Mouse (Mus musculus) liver, adult 2 months (tissue): ENCODE results near the gene 4930404N11Rik. TPM values are rescaled to one million over a fixed set of nuclear protein-coding genes. Genes with fewer than 3 reads are reported as not detected.

Source experiments
- DNase-seq: peaks from one replicate; pipeline ENCODE4 v3.0.0-alpha.2; 2011; ENCODE audit warnings: low read depth, low spot score; ENCODE audit errors: extremely low read depth
- H3K27ac ChIP-seq: fragments of 200-500 bp; replicated peaks from 2 replicates; pipeline ENCODE4 v1.5.1; 2012; ENCODE audit warnings: low read depth, mild to moderate bottlenecking, control low read depth, inconsistent platforms, low read length; ENCODE audit not compliant: insufficient read depth
- H3K27me3 ChIP-seq: fragments of 200-500 bp; 2 replicates; pipeline ENCODE4 v1.6.1; 2012; ENCODE audit warnings: mild to moderate bottlenecking, moderate library complexity, low read length, inconsistent platforms; ENCODE audit not compliant: control insufficient read depth, insufficient read depth
- H3K36me3 ChIP-seq: fragments of 200-500 bp; 2 replicates; pipeline ENCODE4 v1.6.1; 2012; ENCODE audit warnings: low read length, inconsistent platforms; ENCODE audit not compliant: control insufficient read depth, insufficient read depth
- H3K4me1 ChIP-seq: fragments of 200-500 bp; 2 replicates; pipeline ENCODE4 v1.6.1; 2011; ENCODE audit warnings: low read length; ENCODE audit not compliant: control insufficient read depth, insufficient read depth
- H3K4me3 ChIP-seq: fragments of 200-500 bp; 2 replicates; pipeline ENCODE4 v1.5.1; 2011; ENCODE audit warnings: low read depth, mild to moderate bottlenecking, control low read depth, low read length, moderate library complexity; ENCODE audit not compliant: insufficient read depth
- H3K79me2 ChIP-seq: fragments of 200-500 bp; 2 replicates; pipeline ENCODE4 v1.6.1; 2012; ENCODE audit warnings: inconsistent platforms, mild to moderate bottlenecking, low read length, moderate library complexity; ENCODE audit not compliant: control insufficient read depth, insufficient read depth
- H3K9ac ChIP-seq: fragments of 200-500 bp; 2 replicates; pipeline ENCODE4 v1.6.1; 2012; ENCODE audit warnings: low read depth, mild to moderate bottlenecking, control low read depth, inconsistent platforms, low read length
- CTCF ChIP-seq: fragments of 200-500 bp; IDR thresholded peaks from 2 replicates; pipeline ENCODE4 v1.5.1; 2011; ENCODE audit warnings: low read depth, low read length, control low read depth
- POLR2A ChIP-seq: fragments of 200-500 bp; IDR thresholded peaks from 2 replicates; pipeline ENCODE4 v1.6.1; 2011; ENCODE audit warnings: low read length, control low read depth; ENCODE audit not compliant: insufficient read depth; ENCODE audit errors: extremely low read depth
- WGBS: fragments of 180-500 bp; shearing (Covaris S2); methylation state at CpG from one replicate; pipeline ENCODE4 v1.1.7; 2018; 5-methylcytosine and 5-hydroxymethylcytosine counted together
- polyA plus RNA-seq: library from polyadenylated mRNA; depleted of rRNA; stranded (reverse); fragments of >200 nt; gene quantifications from 2 replicates; pipeline ENCODE4 v1.2.3, GENCODE M21; 2012
- total RNA-seq: library from RNA; depleted of rRNA; stranded (reverse); fragments of >200 nt; gene quantifications from 2 replicates; pipeline ENCODE4 v1.2.3, GENCODE M21; 2014

Gene 4930404N11Rik
- total and polyA plus RNA-seq, 2 experiments, result 0.12 TPM; not detected in 1

- TF ChIP-seq POLR2A (no peak), CTCF (no peak)
- no peaks in the 10 kb centered on the region for H3K27me3 ChIP-seq
- H3K27ac ChIP-seq, result no peak overlapping the region
- no peak overlapping the region for H3K9ac ChIP-seq
- no peaks in the 10 kb centered on the region for H3K36me3 ChIP-seq
- H3K79me2 ChIP-seq, result no peaks in the 10 kb centered on the region
- no peak overlapping the region for H3K4me3 ChIP-seq
- 77% methylated on average over 18 of the region's 19 CpGs for WGBS
- no peak for DNase-seq
- H3K4me1 ChIP-seq, result no peaks in the 10 kb centered on the region
Observed at GRCm38 (mm10) chr10:81335393-81336340, 29.9 kb downstream of the 4930404N11Rik start.

DNA sequence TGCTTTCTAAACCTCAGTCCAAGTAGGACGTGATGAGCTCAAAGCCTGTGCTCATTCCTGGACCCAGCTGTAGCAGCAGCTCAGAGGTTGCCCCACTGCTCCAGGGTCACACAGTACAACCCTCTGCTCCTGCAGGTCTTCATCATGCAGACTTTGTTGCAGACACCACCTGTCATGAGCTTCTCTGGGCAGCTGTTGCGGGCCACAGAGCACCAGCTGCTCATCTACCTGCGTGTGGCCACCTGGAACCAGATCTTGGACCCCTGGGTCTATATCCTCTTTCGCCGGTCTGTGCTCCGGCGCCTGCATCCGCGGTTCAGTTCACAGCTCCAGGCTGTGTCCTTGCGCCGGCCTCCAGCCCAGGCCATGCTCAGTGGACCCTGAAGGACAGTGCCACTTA lies 31.3 kb downstream of the 4930404N11Rik start:
- TF ChIP-seq POLR2A, result no peak
- no peak for TF ChIP-seq CTCF
- H3K4me1 ChIP-seq, result no peaks in the 10 kb centered on the region; the same call in 1 of the 2 replicates
- 83% methylated on average over 11 of the region's 11 CpGs for WGBS
- H3K4me3 ChIP-seq, result no peak overlapping the region
- no peaks in the 10 kb centered on the region for H3K79me2 ChIP-seq
- no peak overlapping the region for H3K27ac ChIP-seq
- H3K9ac ChIP-seq, result no peak overlapping the region
- no peak for DNase-seq
- H3K27me3 ChIP-seq, result no peaks in the 10 kb centered on the region
- no peaks in the 10 kb centered on the region for H3K36me3 ChIP-seq

GRCm38 (mm10) chr10:81332277-81332676 lies 33.3 kb downstream of the 4930404N11Rik start:
- H3K4me1 ChIP-seq, result no peaks in the 10 kb centered on the region; the same call in 1 of the 2 replicates
- no peak overlapping the region for H3K9ac ChIP-seq
- no peak for DNase-seq
- WGBS, result 35% methylated on average over 29 of the region's 29 CpGs
- H3K4me3 ChIP-seq, result no peak overlapping the region
- H3K27ac ChIP-seq, result no peak overlapping the region
- H3K27me3 ChIP-seq, result no peaks in the 10 kb centered on the region
- TF ChIP-seq CTCF (no peak), POLR2A (no peak)
- H3K36me3 ChIP-seq, result no peaks in the 10 kb centered on the region
- H3K79me2 ChIP-seq, result no peaks in the 10 kb centered on the region

DNA sequence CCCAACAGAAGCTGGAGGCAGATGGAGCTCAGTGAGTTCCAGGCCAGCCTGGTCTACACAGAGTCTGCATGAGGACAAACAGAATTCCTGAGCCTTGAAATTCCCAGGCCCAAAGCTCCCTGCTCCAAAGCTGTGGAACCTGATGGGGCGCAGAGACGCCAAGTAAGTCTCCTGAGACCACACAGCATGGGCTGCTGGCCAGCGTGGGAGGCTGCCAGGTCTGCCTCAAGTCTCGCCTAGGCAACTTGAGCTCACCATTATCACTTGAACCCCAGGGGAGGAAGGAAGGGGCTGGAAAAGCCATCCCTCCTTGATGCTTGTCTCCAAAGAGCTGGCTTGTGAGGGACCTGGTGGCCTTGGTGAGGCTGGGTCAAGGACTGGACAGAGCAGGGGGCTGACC lies 35.6 kb downstream of the 4930404N11Rik start:
- no peaks in the 10 kb centered on the region; the same call in 1 of the 2 replicates for H3K4me1 ChIP-seq
- TF ChIP-seq CTCF, result no peak
- no peak for TF ChIP-seq POLR2A
- H3K9ac ChIP-seq, result peak overlapping the region; percentile 52; the same call in 1 of the 2 replicates
- H3K79me2 ChIP-seq, result no peaks in the 10 kb centered on the region
- H3K36me3 ChIP-seq, result peaks cover 7% of the 10 kb centered on the region
- 79% methylated on average over 4 of the region's 4 CpGs for WGBS
- H3K27ac ChIP-seq, result peak overlapping the region; percentile 40; the same call in 1 of the 2 replicates
- DNase-seq, result no peak
- no peaks in the 10 kb centered on the region for H3K27me3 ChIP-seq
- H3K4me3 ChIP-seq, result no peak overlapping the region

GRCm38 (mm10) chr10:81329194-81329975 lies 36.2 kb downstream of the 4930404N11Rik start:
- Histone ChIP-seq H3K27me3 (no peaks in the 10 kb centered on the region), H3K4me1 (no peaks in the 10 kb centered on the region; the same call in 1 of the 2 replicates)

More at GRCm38 (mm10) chr10:81329194-81329975, 36.2 kb downstream of the 4930404N11Rik start:
- no peak for DNase-seq
- peak overlapping the region; percentile 61 for H3K27ac ChIP-seq
- H3K79me2 ChIP-seq, result no peaks in the 10 kb centered on the region
- peaks cover 7% of the 10 kb centered on the region for H3K36me3 ChIP-seq
- peak overlapping the region; percentile 52 for H3K9ac ChIP-seq
- WGBS, result 67% methylated on average over 10 of the region's 10 CpGs
- no peak for TF ChIP-seq POLR2A
- TF ChIP-seq CTCF, result no peak
- peak overlapping the region; percentile 40; the same call in 1 of the 2 replicates for H3K4me3 ChIP-seq
